Mouse (Mus musculus): ENCODE results near the gene Dnajb4.
"Not testable (repeated sequence)": the region's sequence is repeated elsewhere in the genome, so short reads cannot be mapped to it uniquely, and the experiment has no call there.

Gene Dnajb4

GRCm38 (mm10) chr3:152142989-152143695 lies 67.0 kb downstream of the Dnajb4 start:
- DNase-seq: no peak

GRCm38 (mm10) chr3:152142146-152142545 lies 68.0 kb downstream of the Dnajb4 start:
- DNase-seq: no peak

DNA sequence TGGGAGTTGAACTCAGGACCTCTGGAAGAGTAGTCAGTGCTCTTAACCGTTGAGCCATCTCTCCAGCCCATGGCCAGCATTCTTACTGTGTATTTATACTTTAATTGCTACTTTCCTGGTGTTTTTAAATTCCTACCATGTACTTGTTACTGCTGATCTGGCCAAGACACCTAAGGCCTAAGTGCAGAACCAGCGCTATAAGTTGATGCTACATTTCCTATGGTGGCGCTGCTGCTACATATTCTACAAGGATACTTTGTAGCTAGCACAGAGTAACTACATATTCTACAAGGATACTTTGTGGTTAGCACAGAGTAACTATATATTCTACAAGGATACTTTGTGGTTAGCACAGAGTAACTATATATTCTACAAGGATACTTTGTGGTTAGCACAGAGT lies 70.8 kb downstream of the Dnajb4 start:
- not testable (repeated sequence) for DNase-seq

GRCm38 (mm10) chr3:152136106-152136505 lies 74.0 kb downstream of the Dnajb4 start:
- DNase-seq: not testable (repeated sequence)

DNA sequence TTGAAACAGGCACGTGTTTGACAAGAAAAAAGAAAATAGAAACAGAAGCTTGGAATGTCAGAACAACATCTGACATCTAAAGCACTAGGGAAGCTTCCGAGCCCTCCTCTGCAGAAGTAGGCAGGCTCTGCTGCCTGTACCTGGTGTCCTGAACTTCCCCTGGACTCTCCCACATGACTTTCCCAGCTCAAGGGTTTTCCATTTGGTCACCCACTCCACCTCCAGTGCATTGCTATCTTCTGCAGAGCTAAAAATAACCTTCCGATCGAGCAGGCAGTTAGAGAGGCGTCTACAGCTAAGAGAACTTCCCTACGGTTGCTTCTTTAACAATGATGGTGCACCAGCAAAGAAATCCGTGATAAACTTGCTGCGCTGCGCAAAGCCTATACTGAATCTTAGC lies 76.5 kb downstream of the Dnajb4 start:
- no peak for DNase-seq

DNA sequence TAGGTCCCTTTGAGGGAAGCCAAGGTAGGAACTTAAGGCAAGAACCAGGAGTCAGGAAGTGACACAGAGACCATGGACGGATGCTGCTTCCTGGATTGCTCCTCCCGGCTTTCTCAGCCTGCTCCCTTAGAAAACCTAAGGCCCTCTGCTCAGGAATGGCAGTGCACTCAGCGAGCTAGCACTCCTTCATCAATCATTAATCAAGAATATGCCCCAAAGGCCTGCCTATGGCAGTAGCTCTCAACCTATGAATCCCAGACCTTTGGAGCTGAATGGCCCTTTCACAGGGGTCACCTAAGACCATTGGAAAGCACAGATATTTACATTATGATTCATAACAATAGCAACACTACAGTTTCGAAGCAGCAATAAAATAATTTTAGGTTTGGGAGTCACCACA lies 79.1 kb downstream of the Dnajb4 start:
- no peak for DNase-seq

GRCm38 (mm10) chr3:152129426-152129825 lies 80.7 kb downstream of the Dnajb4 start:
- not testable (repeated sequence) for DNase-seq

DNA sequence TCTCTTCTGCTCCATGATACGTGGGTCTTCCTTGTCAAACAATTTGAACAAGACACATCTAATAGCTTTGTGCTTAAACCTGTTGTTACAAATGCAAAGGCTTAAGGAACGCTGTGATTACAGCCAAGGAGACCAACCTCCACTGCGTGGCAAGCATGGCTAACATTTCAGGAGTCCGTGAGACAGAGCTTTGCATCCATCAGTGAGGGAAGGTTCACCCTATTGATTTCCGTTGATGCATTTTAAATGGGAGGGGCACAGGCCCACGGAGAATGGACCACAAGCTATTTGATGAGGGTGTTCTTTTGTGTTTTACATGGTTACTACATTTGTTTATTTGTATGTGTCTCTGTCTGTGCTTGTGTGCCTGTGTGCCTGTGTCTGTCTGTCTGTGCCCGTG lies 81.5 kb downstream of the Dnajb4 start:
- DNase-seq: no peak

All from cerebellum, postnatal 10 days (tissue).